Mouse (Mus musculus) forebrain, embryonic 12.5 days (tissue): ENCODE data around the gene Zmym2. TPM values are rescaled to one million over a fixed set of nuclear protein-coding genes. Genes with fewer than 3 reads are reported as not detected.

Source experiments
- ATAC-seq: fragments of 200-750 bp; cut with Nextera tagmentation; 2 replicates; pipeline ENCODE4 v1.8.0; 2017; ENCODE audit warnings: moderate TSS enrichment; ENCODE audit not compliant: low FRiP score
- H3K27ac ChIP-seq: fragments of 300-500 bp; sonication (generic); 2 replicates; pipeline ENCODE4 v1.5.1; 2016; ENCODE audit warnings: mild to moderate bottlenecking
- H3K27me3 ChIP-seq: fragments of 300-500 bp; sonication (generic); 2 replicates; pipeline ENCODE4 v1.6.1; 2016; ENCODE audit warnings: mild to moderate bottlenecking
- H3K36me3 ChIP-seq: fragments of 300-500 bp; sonication (generic); replicated peaks from 2 replicates; pipeline ENCODE4 v1.6.1; 2016; ENCODE audit warnings: mild to moderate bottlenecking
- H3K4me1 ChIP-seq: fragments of 300-500 bp; sonication (generic); 2 replicates; pipeline ENCODE4 v1.6.1; 2016
- H3K4me2 ChIP-seq: fragments of 300-500 bp; sonication (generic); 2 replicates; pipeline ENCODE4 v1.6.1; 2016; ENCODE audit warnings: mild to moderate bottlenecking, moderate library complexity
- H3K4me3 ChIP-seq: fragments of 300-500 bp; sonication (generic); replicated peaks from 2 replicates; pipeline ENCODE4 v1.5.1; 2016; ENCODE audit warnings: mild to moderate bottlenecking
- H3K9ac ChIP-seq: fragments of 300-500 bp; sonication (generic); 2 replicates; pipeline ENCODE4 v1.6.1; 2016; ENCODE audit warnings: mild to moderate bottlenecking
- H3K9me3 ChIP-seq: fragments of 300-500 bp; sonication (generic); 2 replicates; pipeline ENCODE4 v1.6.1; 2016
- WGBS: fragments of 180-500 bp; shearing (Covaris S2); methylation state at CpG from one replicate; pipeline ENCODE4 v1.1.7; 2016; 5-methylcytosine and 5-hydroxymethylcytosine counted together
- polyA plus RNA-seq: library from polyadenylated mRNA; unstranded; fragments of >200 nt; fragmentation: Nextera tagmentation; extraction: Ambion mirVana; gene quantifications from 2 replicates; pipeline ENCODE4 v1.2.1, GENCODE M21; 2016

The Zmym2 gene
- polyA plus RNA-seq, 1 experiment from 2014 or later, result 88.2 TPM

- WGBS, result 93% methylated on average over 1 of the region's 1 CpGs
- Histone ChIP-seq H3K9me3 (no peaks in the 10 kb centered on the region), H3K4me3 (no peak overlapping the region), H3K36me3 (peaks cover 62% of the 10 kb centered on the region), H3K27ac (no peak overlapping the region), H3K27me3 (no peaks in the 10 kb centered on the region), H3K9ac (no peak overlapping the region), H3K4me1 (no peaks in the 10 kb centered on the region), H3K4me2 (no peak overlapping the region)
- ATAC-seq, result no peak
Measured at GRCm38 (mm10) chr14:56939903-56940302, 53.5 kb downstream of the Zmym2 start.

GRCm38 (mm10) chr14:56952928-56953327, 66.5 kb downstream of the Zmym2 start:
- no peak overlapping the region for H3K4me2 ChIP-seq
- no peaks in the 10 kb centered on the region for H3K27me3 ChIP-seq
- no peaks in the 10 kb centered on the region for H3K4me1 ChIP-seq
- no peak overlapping the region for H3K9ac ChIP-seq
- no peaks in the 10 kb centered on the region for H3K9me3 ChIP-seq
- H3K27ac ChIP-seq, result no peak overlapping the region
- no peak for ATAC-seq
- peaks cover 58% of the 10 kb centered on the region for H3K36me3 ChIP-seq
- WGBS, result 97% methylated on average over 4 of the region's 4 CpGs
- H3K4me3 ChIP-seq, result no peak overlapping the region

DNA sequence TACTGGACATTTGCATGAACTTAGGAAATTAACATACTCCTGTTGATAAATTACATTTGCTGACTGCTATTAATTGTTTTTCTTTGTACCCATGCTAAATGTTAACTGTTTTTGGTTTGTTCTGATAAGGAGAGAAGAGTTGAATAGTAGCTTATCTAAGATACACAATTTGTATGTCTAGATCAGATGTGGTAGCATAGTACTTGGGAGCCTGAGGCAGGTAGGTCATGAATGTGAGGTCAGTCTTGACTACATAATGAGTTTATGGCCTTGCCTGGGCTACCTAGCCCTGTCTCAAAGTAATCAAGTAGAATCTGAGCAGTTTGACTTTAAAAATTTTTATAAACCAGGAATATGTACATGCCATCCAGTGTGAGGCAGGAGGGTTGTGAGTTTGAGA, 67.9 kb downstream of the Zmym2 start:
- Histone ChIP-seq H3K9me3 (no peaks in the 10 kb centered on the region), H3K4me1 (no peaks in the 10 kb centered on the region), H3K27ac (no peak overlapping the region), H3K27me3 (no peaks in the 10 kb centered on the region), H3K4me3 (no peak overlapping the region), H3K9ac (no peak overlapping the region), H3K36me3 (peaks cover 56% of the 10 kb centered on the region), H3K4me2 (no peak overlapping the region)
- ATAC-seq, result no peak

GRCm38 (mm10) chr14:56963969-56964734, 77.7 kb downstream of the Zmym2 start:
- 0 out of 2 replicates have a peak, but pooled peaks have one; percentile 28 for ATAC-seq
- Histone ChIP-seq H3K9ac (no peak overlapping the region), H3K27me3 (no peaks in the 10 kb centered on the region), H3K9me3 (no peaks in the 10 kb centered on the region), H3K36me3 (peaks cover 24% of the 10 kb centered on the region), H3K4me1 (no peaks in the 10 kb centered on the region), H3K27ac (no peak overlapping the region), H3K4me3 (no peak overlapping the region), H3K4me2 (no peak overlapping the region)
- 72% methylated on average over 2 of the region's 2 CpGs for WGBS

GRCm38 (mm10) chr14:56969653-56970052, 83.2 kb downstream of the Zmym2 start:
- Histone ChIP-seq H3K27me3 (no peaks in the 10 kb centered on the region), H3K27ac (no peak overlapping the region), H3K9me3 (no peaks in the 10 kb centered on the region), H3K4me3 (no peak overlapping the region), H3K36me3 (0 out of 2 replicates have a peak, but pooled peaks cover 3% of the 10 kb centered on the region), H3K4me1 (peaks cover 12% of the 10 kb centered on the region), H3K9ac (no peak overlapping the region), H3K4me2 (no peak overlapping the region)
- 0 out of 2 replicates have a peak, but pooled peaks have one; percentile 18 for ATAC-seq
- WGBS, result 68% methylated on average over 8 of the region's 8 CpGs

DNA sequence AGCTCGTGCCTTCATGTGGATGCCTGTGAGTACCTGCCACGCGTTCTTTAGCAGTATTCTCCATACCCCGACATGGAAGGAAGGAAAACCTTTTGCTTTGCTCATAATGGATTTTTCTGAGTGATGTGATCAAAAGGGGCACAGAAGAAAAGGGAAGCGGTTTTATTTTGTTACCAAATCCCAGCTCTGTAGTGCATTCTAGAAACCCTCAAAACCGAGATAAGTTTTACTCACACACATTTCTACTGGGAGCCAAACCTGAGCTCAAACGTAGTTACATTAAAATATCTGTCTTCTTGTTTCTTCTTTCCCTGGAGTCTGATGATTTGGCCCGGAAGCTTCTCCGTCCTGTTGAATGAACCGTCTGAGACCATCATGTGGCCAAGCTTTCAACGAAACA, 83.7 kb downstream of the Zmym2 start:
- no peak overlapping the region for H3K4me3 ChIP-seq
- peaks cover 12% of the 10 kb centered on the region for H3K4me1 ChIP-seq
- no peak for ATAC-seq
- H3K36me3 ChIP-seq, result 0 out of 2 replicates have a peak, but pooled peaks cover 3% of the 10 kb centered on the region
- no peak overlapping the region for H3K4me2 ChIP-seq
- no peak overlapping the region for H3K27ac ChIP-seq
- no peak overlapping the region for H3K9ac ChIP-seq
- WGBS, result 58% methylated on average over 11 of the region's 11 CpGs
- no peaks in the 10 kb centered on the region for H3K9me3 ChIP-seq
- no peaks in the 10 kb centered on the region for H3K27me3 ChIP-seq

DNA sequence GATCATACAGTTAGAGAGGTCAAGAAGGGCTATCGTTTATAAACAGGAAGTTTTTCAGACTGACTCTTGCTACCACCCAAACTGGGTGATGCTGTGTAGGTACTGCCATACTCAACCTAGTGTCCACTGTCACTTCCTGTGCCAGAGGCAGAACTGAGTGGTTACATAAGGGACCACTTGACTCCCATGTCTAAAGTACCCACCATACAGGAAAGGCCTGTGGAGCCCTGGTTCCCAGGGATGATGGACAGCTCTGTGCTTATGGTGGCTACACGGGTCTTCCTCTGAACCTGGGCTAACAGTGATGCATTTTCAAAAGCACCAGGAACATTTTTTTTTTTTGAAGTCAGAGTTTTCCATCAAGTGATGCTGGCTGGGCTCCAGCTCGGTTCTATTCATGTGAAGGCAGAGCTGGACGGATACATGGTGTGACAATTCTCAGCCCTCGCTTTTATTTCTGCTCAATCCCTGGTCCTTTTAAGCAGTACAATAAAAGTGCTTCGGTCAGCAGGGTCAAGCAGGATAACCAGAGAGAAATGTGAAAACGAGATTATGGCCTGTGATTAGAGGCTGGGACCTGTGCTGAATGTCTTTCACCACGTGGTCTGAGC, 91.7 kb downstream of the Zmym2 start:
- Histone ChIP-seq H3K4me1 (no peaks in the 10 kb centered on the region), H3K36me3 (no peaks in the 10 kb centered on the region), H3K4me2 (no peak overlapping the region), H3K27me3 (no peaks in the 10 kb centered on the region), H3K27ac (no peak overlapping the region), H3K9ac (no peak overlapping the region), H3K4me3 (no peak overlapping the region), H3K9me3 (no peaks in the 10 kb centered on the region)
- 43% methylated on average over 8 of the region's 8 CpGs for WGBS
- ATAC-seq, result no peak

DNA sequence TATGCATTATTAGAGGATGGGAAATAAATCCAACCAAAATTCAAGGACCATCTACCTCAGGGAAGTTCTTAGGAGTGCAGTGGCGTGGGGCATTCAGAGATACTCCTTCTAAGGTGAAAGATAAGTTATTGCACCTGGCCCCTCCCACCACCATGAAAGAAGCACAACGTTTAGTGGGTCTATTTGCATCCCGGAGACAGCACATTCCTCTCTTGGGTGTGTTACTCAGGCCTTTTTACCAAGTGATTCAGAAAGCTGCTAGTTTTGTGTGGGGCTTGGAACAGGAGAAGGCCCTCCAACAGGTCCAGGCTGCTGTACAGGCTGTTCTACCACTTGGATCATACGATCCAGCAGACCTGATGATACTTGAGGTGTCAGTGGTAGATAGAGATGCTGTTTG, 102.2 kb downstream of the Zmym2 start:
- Histone ChIP-seq H3K9me3 (no peaks in the 10 kb centered on the region), H3K27ac (no peak overlapping the region), H3K27me3 (no peaks in the 10 kb centered on the region), H3K9ac (no peak overlapping the region), H3K4me3 (no peak overlapping the region), H3K4me2 (no peak overlapping the region), H3K4me1 (no peaks in the 10 kb centered on the region), H3K36me3 (no peaks in the 10 kb centered on the region)
- 80% methylated on average over 4 of the region's 4 CpGs for WGBS
- ATAC-seq, result no peak

Other genes starting within 250 kb of the Zmym2 start
- 53.6 and 57.2 TPM in 2 replicates for gene Mphosph8, start 218.4 kb upstream of the Zmym2 start, polyA plus RNA-seq
- gene Pspc1, start 108.3 kb upstream of the Zmym2 start, polyA plus RNA-seq, result 53.5 and 65.1 TPM in 2 replicates
- gene Zmym5, start 74.9 kb upstream of the Zmym2 start, polyA plus RNA-seq, result 32.4 and 33.2 TPM in 2 replicates
- 0.37 and 0.46 TPM in 2 replicates for gene Gja3, start 171.4 kb downstream of the Zmym2 start, polyA plus RNA-seq
- gene Gjb2, start 218.0 kb downstream of the Zmym2 start, polyA plus RNA-seq, result 6.7 and 12.5 TPM in 2 replicates
- gene Gm4491, start 229.2 kb downstream of the Zmym2 start, polyA plus RNA-seq, result not detected in 2 replicates
- 3.2 and 3.7 TPM in 2 replicates for gene Gjb6, start 247.0 kb downstream of the Zmym2 start, polyA plus RNA-seq